Mouse (Mus musculus) olfactory bulb, adult 2 months (tissue): ENCODE results near the gene Stra6.

ENCODE experiments used
- CTCF ChIP-seq: fragments of 200-500 bp; IDR thresholded peaks from 2 replicates; pipeline ENCODE4 v1.5.1; 2012; ENCODE audit warnings: low read depth, mild to moderate bottlenecking, low read length, moderate library complexity; ENCODE audit not compliant: insufficient read depth
- POLR2A ChIP-seq: fragments of 200-500 bp; IDR thresholded peaks from 2 replicates; pipeline ENCODE4 v1.6.1; 2012; ENCODE audit warnings: mild to moderate bottlenecking, low read depth, low read length, moderate library complexity; ENCODE audit not compliant: insufficient read depth

GRCm38 (mm10) chr9:58195671-58196070, 132.1 kb downstream of the Stra6 start:
- TF ChIP-seq CTCF (no peak), POLR2A (no peak)
